ENCODE assay signal across 25 mouse cellular contexts in the genomic region with DNA sequence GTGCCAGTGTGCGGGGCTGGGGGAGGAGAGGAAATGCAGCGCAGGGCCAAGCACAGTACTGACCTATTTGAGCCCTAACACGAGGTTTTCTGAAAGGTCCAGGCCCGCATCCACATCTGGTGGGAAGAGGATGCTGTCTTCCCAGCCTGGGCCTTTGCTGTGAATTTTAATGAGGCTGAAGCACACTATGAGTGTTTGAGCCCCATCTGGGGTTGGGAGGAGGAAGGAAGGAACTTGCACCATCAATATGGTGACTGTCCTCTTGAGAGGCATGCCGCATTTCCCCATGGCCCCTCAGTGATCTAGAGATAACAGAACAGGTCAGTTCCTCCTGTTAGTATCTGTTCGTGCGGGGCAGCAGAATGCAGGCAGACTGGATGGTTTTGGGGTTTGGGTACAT. TPM values are rescaled to one million over a fixed set of nuclear protein-coding genes. Genes with fewer than 3 reads are reported as not detected.
DNase-seq lines count a peak whose midpoint lies in the region; ATAC-seq and TF ChIP-seq lines count a peak whose summit lies in the region.
"Had no signal": no experiment of that assay in that cellular context is flagged by ENCODE, and none has a peak within 500 bp of the region (broad histone marks: within the 10 kb centered on the region; RNA-seq: fewer than 3 reads in every experiment).

No protein-coding gene starts in this region.

- H3K4me3 ChIP-seq in MEL (ENCODE audit: control insufficient read depth in 1 of 2, insufficient read depth in 1 of 2, low read depth in 2 of 2, low read length in 2 of 2), result no peak overlapping the region
- H3K4me3 ChIP-seq in liver, embryonic 16.5 days (ENCODE audit: low read depth, low read length), result no peak overlapping the region
- no peak overlapping the region for H3K4me3 ChIP-seq in small intestine, adult 2 months (ENCODE audit: low read depth, low read length)
- no peak overlapping the region for H3K4me3 ChIP-seq in hindbrain, embryonic 14.5 days (replicated peaks; ENCODE audit: low read length)
- no peak overlapping the region for H3K4me3 ChIP-seq in kidney, embryonic 15.5 days (replicated peaks)
- H3K4me3 ChIP-seq: forebrain, embryonic 12.5 days; heart, embryonic 10.5 days; limb, embryonic 13.5 days; neural tube, embryonic 15.5 days; stomach, embryonic 15.5 days had no signal

- TF ChIP-seq EP300 in MEL (IDR thresholded peaks at IDR 0.05; ENCODE audit: low read depth in 1 of 2, low read length in 2 of 2), result no peak

- 49% methylated on average over 7 of the region's 7 CpGs for WGBS in liver, embryonic 16.5 days (ENCODE audit: insufficient replicate concordance)
- 76% methylated on average over 7 of the region's 7 CpGs for WGBS in small intestine, adult 2 months
- 85% methylated on average over 7 of the region's 7 CpGs for WGBS in hindbrain, embryonic 14.5 days
- 72% methylated on average over 7 of the region's 7 CpGs for WGBS in kidney, embryonic 15.5 days

- no peak for TF ChIP-seq CTCF in MEL (IDR thresholded peaks at IDR 0.05 in 2 of 3, conservative IDR thresholded peaks at IDR 0.05 in 1 of 3; ENCODE audit: control insufficient read depth in 1 of 3, insufficient read depth in 1 of 3, low read depth in 2 of 3, low read length in 3 of 3, poor library complexity in 1 of 3, severe bottlenecking in 1 of 3)
- TF ChIP-seq CTCF in small intestine, adult 2 months (IDR thresholded peaks at IDR 0.05; ENCODE audit: extremely low read depth, insufficient read length, insufficient replicate concordance, low read depth, low read length), result no peak

- no peaks in the 10 kb centered on the region for H3K27me3 ChIP-seq in MEL (ENCODE audit: control insufficient read depth in 1 of 2, insufficient read depth in 2 of 2, low read length in 2 of 2)
- no peaks in the 10 kb centered on the region for H3K27me3 ChIP-seq in liver, embryonic 16.5 days (ENCODE audit: control insufficient read depth, insufficient read depth, low read depth, low read length)
- no peaks in the 10 kb centered on the region for H3K27me3 ChIP-seq in small intestine, adult 2 months (ENCODE audit: control insufficient read depth, insufficient read depth, low read length)
- no peaks in the 10 kb centered on the region for H3K27me3 ChIP-seq in hindbrain, embryonic 14.5 days (ENCODE audit: control insufficient read depth, insufficient read depth, low read length)
- H3K27me3 ChIP-seq in kidney, embryonic 15.5 days, result no peaks in the 10 kb centered on the region
- H3K27me3 ChIP-seq: forebrain, embryonic 12.5 days; limb, embryonic 13.5 days; neural tube, embryonic 15.5 days; stomach, embryonic 15.5 days had no signal

- H3K79me2 ChIP-seq in MEL (ENCODE audit: control insufficient read depth, insufficient read depth, low read length, poor library complexity), result no peaks in the 10 kb centered on the region

- H3K36me3 ChIP-seq in MEL (ENCODE audit: control insufficient read depth in 1 of 2, insufficient read depth in 2 of 2, low read length in 2 of 2), result peaks cover 0 to 8% of the 10 kb centered on the region in 2 experiments; a peak in 1 of 4 replicates
- H3K36me3 ChIP-seq in liver, embryonic 16.5 days (ENCODE audit: control insufficient read depth, insufficient read depth), result no peaks in the 10 kb centered on the region
- H3K36me3 ChIP-seq in small intestine, adult 2 months (ENCODE audit: control insufficient read depth, insufficient read depth, low read length), result no peaks in the 10 kb centered on the region
- no peaks in the 10 kb centered on the region for H3K36me3 ChIP-seq in hindbrain, embryonic 14.5 days (replicated peaks; ENCODE audit: control insufficient read depth, insufficient read depth)
- H3K36me3 ChIP-seq in kidney, embryonic 15.5 days, result no peaks in the 10 kb centered on the region
- H3K36me3 ChIP-seq: forebrain, embryonic 12.5 days; heart, embryonic 10.5 days; limb, embryonic 13.5 days; neural tube, embryonic 15.5 days; stomach, embryonic 15.5 days had no signal

- no peak for TF ChIP-seq RAD21 in MEL (IDR thresholded peaks at IDR 0.05; ENCODE audit: low read depth, low read length)

- no peak overlapping the region for H3K9ac ChIP-seq in MEL (ENCODE audit: control insufficient read depth, low read depth, low read length, poor library complexity, severe bottlenecking)
- H3K9ac ChIP-seq in liver, embryonic 16.5 days (ENCODE audit: low read depth, low read length), result no peak overlapping the region
- H3K9ac ChIP-seq in hindbrain, embryonic 14.5 days, result no peak overlapping the region
- H3K9ac ChIP-seq in kidney, embryonic 15.5 days, result no peak overlapping the region
- H3K9ac ChIP-seq: forebrain, embryonic 12.5 days; limb, embryonic 13.5 days; lung, embryonic 14.5 days; neural tube, embryonic 15.5 days; stomach, embryonic 15.5 days had no signal

- TF ChIP-seq POLR2A in MEL (IDR thresholded peaks at IDR 0.05; ENCODE audit: control insufficient read depth in 1 of 2, insufficient read depth in 1 of 2, low read depth in 1 of 2, low read length in 2 of 2, poor library complexity in 1 of 2), result no peak
- TF ChIP-seq POLR2A in small intestine, adult 2 months (IDR thresholded peaks at IDR 0.05; ENCODE audit: low read depth, low read length), result no peak

- peak; percentile 31 for DNase-seq in MEL (ENCODE audit: low read depth, low spot score)
- DNase-seq in hindbrain, embryonic 14.5 days (ENCODE audit: low spot score), result no peak
- no peak for DNase-seq in lung, postnatal 4 days
- DNase-seq: adrenal gland, postnatal 14 days; cerebellum, adult 2 months; gastrocnemius, postnatal 25 days; kidney, adult 2 months; lung, embryonic 14.5 days; midbrain, embryonic 14.5 days; right cerebral cortex, postnatal 25 days; thymus, adult 18-20 months; thymus, postnatal 4 days had no signal

- no peaks in the 10 kb centered on the region for H3K9me3 ChIP-seq in MEL (replicated peaks; ENCODE audit: insufficient read depth, low read length)
- no peaks in the 10 kb centered on the region for H3K9me3 ChIP-seq in liver, embryonic 16.5 days (replicated peaks; ENCODE audit: control insufficient read depth, low read length)
- H3K9me3 ChIP-seq in hindbrain, embryonic 14.5 days (ENCODE audit: control insufficient read depth, low read length), result no peaks in the 10 kb centered on the region
- H3K9me3 ChIP-seq in kidney, embryonic 15.5 days (replicated peaks), result no peaks in the 10 kb centered on the region
- H3K9me3 ChIP-seq: forebrain, embryonic 12.5 days; G1E; heart, embryonic 10.5 days; limb, embryonic 13.5 days; neural tube, embryonic 15.5 days; stomach, embryonic 15.5 days had no signal

- no peak overlapping the region for H3K4me2 ChIP-seq in liver, embryonic 16.5 days (ENCODE audit: low read depth, low read length)
- H3K4me2 ChIP-seq in hindbrain, embryonic 14.5 days (replicated peaks), result no peak overlapping the region
- H3K4me2 ChIP-seq in kidney, embryonic 15.5 days, result no peak overlapping the region
- H3K4me2 ChIP-seq: forebrain, embryonic 12.5 days; limb, embryonic 13.5 days; lung, embryonic 14.5 days; neural tube, embryonic 15.5 days; stomach, embryonic 15.5 days had no signal

- peak; percentile 99 for ATAC-seq in granulocyte monocyte progenitor cell, adult 5-6 weeks (replicated peaks; ENCODE audit: poor library complexity, severe bottlenecking)
- no peak for ATAC-seq in liver, embryonic 16.5 days (ENCODE audit: low read depth)
- no peak for ATAC-seq in hindbrain, embryonic 14.5 days (ENCODE audit: low FRiP score)
- ATAC-seq in kidney, embryonic 15.5 days (replicated peaks; ENCODE audit: low FRiP score), result no peak
- ATAC-seq: CD4-positive, CD25-positive, alpha-beta regulatory T cell, adult 4 months; inflammation-experienced regulatory T-cells, adult 6 months had no signal

- H3K4me1 ChIP-seq in MEL (ENCODE audit: control insufficient read depth in 1 of 2, insufficient read depth in 2 of 2, low read length in 2 of 2), result peaks cover 8 to 19% of the 10 kb centered on the region in 2 experiments
- peaks cover 41% of the 10 kb centered on the region for H3K4me1 ChIP-seq in liver, embryonic 16.5 days (ENCODE audit: control insufficient read depth, low read depth, low read length)
- peaks cover 47% of the 10 kb centered on the region for H3K4me1 ChIP-seq in small intestine, adult 2 months (ENCODE audit: control insufficient read depth, insufficient read depth, insufficient read length, low read length)
- H3K4me1 ChIP-seq in hindbrain, embryonic 14.5 days (replicated peaks; ENCODE audit: control insufficient read depth, insufficient read depth, low read length), result no peaks in the 10 kb centered on the region
- H3K4me1 ChIP-seq in kidney, embryonic 15.5 days, result no peaks in the 10 kb centered on the region
- H3K4me1 ChIP-seq: forebrain, embryonic 12.5 days; limb, embryonic 13.5 days; neural tube, embryonic 15.5 days; stomach, embryonic 15.5 days had no signal

- no peak overlapping the region for H3K27ac ChIP-seq in MEL (ENCODE audit: control insufficient read depth, low read depth, low read length)
- 0 out of 2 replicates have a peak overlapping the region, but pooled peaks have one; percentile 32 for H3K27ac ChIP-seq in liver, embryonic 16.5 days (ENCODE audit: low read length)
- peak overlapping the region; percentile 88 for H3K27ac ChIP-seq in small intestine, adult 2 months (ENCODE audit: insufficient read depth, low read depth, low read length)
- H3K27ac ChIP-seq in hindbrain, embryonic 14.5 days, result no peak overlapping the region
- no peak overlapping the region for H3K27ac ChIP-seq in kidney, embryonic 15.5 days
- H3K27ac ChIP-seq: forebrain, embryonic 12.5 days; heart, embryonic 10.5 days; limb, embryonic 13.5 days; macrophage; neural tube, embryonic 15.5 days; stomach, embryonic 15.5 days had no signal

TF ChIP-seq in MEL, 35 proteins besides CTCF, POLR2A, EP300 and RAD21 (continues in another document):
- TF ChIP-seq ZC3H11A (IDR thresholded peaks at IDR 0.05; ENCODE audit: low read depth, low read length), result no peak
- TF ChIP-seq SMC3 (IDR thresholded peaks at IDR 0.05; ENCODE audit: low read depth, low read length), result no peak
- no peak for TF ChIP-seq ZMIZ1 (IDR thresholded peaks at IDR 0.05; ENCODE audit: low read depth, low read length)
- no peak for TF ChIP-seq TAL1 (IDR thresholded peaks at IDR 0.05; ENCODE audit: low read length)
- no peak for TF ChIP-seq MYC (IDR thresholded peaks at IDR 0.05; ENCODE audit: low read depth, low read length)
- TF ChIP-seq POLR2AphosphoS2 (IDR thresholded peaks at IDR 0.05; ENCODE audit: low read length), result no peak
- no peak for TF ChIP-seq MAZ (IDR thresholded peaks at IDR 0.05; ENCODE audit: low read depth, low read length)

RNA-seq across cellular contexts. Expression of a gene that starts 44.4 kb away (rescaled TPM):
- total RNA-seq in MEL (2012; rRNA removed), result 5.8 and 6.7 TPM in 2 replicates
- 1 to 10 TPM in 1 of 2 experiments, not detected in 1; 8.3 TPM for polyA plus RNA-seq in MEL (2012; ENCODE audit: insufficient read depth in 1 of 2, insufficient read length in 2 of 2, low read depth in 1 of 2, low replicate concordance in 2 of 2, missing spikeins in 1 of 2)
- 0.30 and 0.58 TPM in 2 replicates for total RNA-seq in granulocyte monocyte progenitor cell, adult 5-6 weeks (2014; fragmentation: Nextera tagmentation)
- total RNA-seq in granulocyte monocyte progenitor cell, adult 5-6 weeks (2017), result 0.31 and 1.9 TPM in 2 replicates
- polyA plus RNA-seq in liver, embryonic 16.5 days (2015; fragmentation: Nextera tagmentation; extraction: Ambion mirVana), result 32.7 and 33.7 TPM in 2 replicates
- polyA plus RNA-seq in small intestine, adult 2 months (2012; rRNA removed), result 5.6 and 8.2 TPM in 2 replicates
- 0.59 and 0.80 TPM in 2 replicates for polyA plus RNA-seq in hindbrain, embryonic 14.5 days (2014; fragmentation: Nextera tagmentation; extraction: Ambion mirVana)
- polyA plus RNA-seq in kidney, embryonic 15.5 days (2015; fragmentation: Nextera tagmentation; extraction: Ambion mirVana), result 4.8 and 6.5 TPM in 2 replicates

Comparison
In these comparisons a context has a peak if more than half of its experiments do, and no peak if none do; other contexts are left out.
1. H3K27ac ChIP-seq: peak in liver, embryonic 16.5 days (single experiment) and small intestine, adult 2 months (single experiment); none in MEL (single experiment), hindbrain, embryonic 14.5 days (single experiment) and kidney, embryonic 15.5 days (single experiment).